Mouse (Mus musculus): ENCODE measurements around the gene Gm11541. TPM values are rescaled to one million over a fixed set of nuclear protein-coding genes. Genes with fewer than 3 reads are reported as not detected.

Gene Gm11541
- not detected for total RNA-seq (2021)
- long read RNA-seq, experiment 1 = 0 reads
- long read RNA-seq, experiment 2 = 0 reads

DNA sequence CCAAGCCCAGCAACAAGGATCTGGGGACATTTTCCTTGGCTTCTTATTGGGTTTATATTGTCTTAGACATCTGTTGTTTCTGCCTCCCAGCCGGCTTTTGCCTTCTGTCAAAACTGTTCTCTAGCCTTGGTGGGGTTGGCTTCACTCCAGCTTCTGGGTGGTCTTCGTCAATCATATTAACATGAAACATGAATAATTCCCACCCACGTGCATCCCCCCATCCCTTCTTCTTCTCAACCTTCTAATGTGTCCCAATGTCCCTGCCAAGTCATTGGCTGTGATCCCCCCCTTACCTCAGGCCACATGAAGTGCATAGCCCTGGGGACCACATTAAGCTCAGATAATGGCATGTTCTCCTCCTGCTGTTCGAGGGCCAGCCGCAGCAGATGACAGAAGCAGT lies at the start of gene Gm11541:
Gene Gm11541, minus strand, starts transcription at position 28 of the 400 bp plus-strand sequence.
- DNase-seq (ENCODE audit: low spot score in 2 of 2) = no peak
- TF ChIP-seq CTCF (conservative IDR thresholded peaks at IDR 0.05) = no peak
- Histone ChIP-seq H3K27ac (no peak within 1 kb of the TSS), H3K4me3 (no peak within 1 kb of the TSS)

DNA sequence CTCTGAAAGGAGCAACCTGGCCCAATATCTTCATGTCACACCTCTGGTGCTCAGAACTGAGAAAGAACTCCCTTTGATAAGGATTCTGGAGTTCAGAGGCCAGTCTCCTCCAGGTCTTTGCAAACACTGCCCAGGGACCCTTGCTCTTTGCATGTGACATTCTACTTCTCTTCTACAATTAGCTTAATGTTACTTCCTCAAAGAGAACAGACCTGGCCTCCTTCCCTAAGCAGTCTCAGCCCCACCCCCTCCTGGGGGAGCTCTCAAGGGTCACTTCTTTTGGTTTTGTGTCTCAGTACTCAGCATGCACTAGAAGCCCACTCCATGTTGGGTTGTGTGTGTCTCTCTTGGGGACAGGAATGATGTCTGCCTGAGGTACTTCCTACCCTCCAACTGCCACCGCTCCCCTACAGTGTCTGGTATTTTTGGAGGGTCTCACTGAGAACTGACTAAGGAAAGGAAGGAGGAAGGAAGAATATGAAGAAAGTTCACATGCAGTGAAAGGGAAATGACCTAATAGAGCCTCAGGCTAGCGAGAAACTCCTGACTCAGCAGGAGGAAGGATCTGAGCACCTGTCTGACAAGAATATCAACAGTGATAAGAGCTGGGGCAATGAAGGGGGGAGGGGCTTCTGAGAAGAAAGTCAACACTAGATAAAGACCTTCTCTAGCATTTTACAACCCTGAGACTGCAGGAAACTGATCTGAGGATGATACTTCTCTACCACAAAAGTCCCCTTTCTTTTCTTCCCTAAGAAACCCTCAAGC lies 48.8 kb upstream of the Gm11541 start:
- Histone ChIP-seq H3K27ac (no peak overlapping the region), H3K4me3 (no peak overlapping the region)
- TF ChIP-seq CTCF (conservative IDR thresholded peaks at IDR 0.05) = no peak
- DNase-seq (ENCODE audit: low spot score in 2 of 2) = no peak

DNA sequence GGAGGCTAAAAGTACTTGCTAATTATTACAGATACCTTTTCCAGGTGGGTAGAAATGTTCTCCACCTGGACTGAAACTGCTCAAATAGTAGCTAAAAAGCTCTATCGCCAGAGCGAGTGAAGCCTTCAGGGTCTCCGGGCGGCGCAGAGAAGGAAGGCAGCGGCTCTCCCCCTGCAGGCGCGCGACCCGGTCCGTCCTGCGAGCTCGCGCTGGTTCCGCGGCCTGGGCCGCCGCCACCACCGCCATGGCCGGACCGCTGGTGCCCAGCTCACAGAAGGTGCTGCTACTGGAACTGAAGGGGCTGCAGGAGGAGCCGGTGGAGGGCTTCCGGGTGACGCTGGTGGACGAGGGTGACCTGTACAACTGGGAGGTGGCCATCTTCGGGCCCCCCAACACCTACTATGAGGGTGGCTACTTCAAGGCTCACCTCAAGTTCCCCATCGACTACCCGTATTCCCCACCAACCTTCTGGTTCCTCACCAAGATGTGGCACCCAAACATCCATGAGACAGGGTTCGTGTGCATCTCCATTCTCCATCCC lies 37.5 kb upstream of the Gm11541 start, which contains the start of gene Cdc34b:
Gene Cdc34b, plus strand, starts transcription at position 51 of the 541 bp plus-strand sequence.
- DNase-seq (ENCODE audit: low spot score in 2 of 2) = no peak
- Histone ChIP-seq H3K4me3 (no peak within 1 kb of the TSS), H3K27ac (no peak within 1 kb of the TSS)
- TF ChIP-seq CTCF (conservative IDR thresholded peaks at IDR 0.05) = no peak

DNA sequence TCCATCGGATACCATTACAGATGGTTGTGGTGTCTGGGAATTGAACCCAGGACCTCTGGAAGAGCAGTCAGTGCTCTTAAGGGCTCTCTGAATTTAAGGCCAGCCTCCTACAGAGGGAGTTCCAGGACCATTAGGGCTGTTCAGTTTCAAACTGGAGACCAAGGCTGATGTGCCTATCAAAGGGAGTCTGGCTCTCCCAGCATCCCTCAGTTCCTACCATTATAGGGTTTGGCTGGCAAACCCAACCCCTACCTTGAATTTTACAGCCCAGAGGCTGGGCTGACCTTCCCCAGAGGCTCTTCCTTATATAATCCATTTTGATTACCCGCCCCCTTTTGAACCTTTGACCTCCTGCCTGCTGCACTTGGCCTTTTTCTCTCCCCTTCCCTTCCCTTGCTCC lies 31.4 kb upstream of the Gm11541 start:
- H3K4me3 ChIP-seq = no peak overlapping the region
- DNase-seq (ENCODE audit: low spot score in 2 of 2) = no peak

DNA sequence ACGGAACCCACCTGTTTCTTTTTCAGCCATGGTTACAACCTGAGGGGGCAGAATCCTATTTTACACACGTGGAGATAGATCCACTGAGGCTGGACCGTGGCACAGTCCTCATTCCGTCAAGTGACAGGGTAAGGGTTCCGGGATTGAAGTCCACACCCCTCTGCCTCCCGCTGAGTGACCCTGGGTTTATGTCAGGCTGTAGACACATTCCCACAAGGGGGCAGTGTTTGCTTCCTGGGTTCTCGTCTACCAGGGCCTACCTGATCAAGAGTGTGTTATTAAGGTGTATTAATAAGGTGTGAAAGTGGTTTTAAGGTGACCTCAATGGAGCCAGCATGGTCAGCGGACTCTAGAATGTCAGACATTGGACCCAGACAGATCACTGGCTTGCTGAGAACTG lies 28.5 kb upstream of the Gm11541 start:
- peak; percentile 70 for TF ChIP-seq CTCF (conservative IDR thresholded peaks at IDR 0.05)
- Histone ChIP-seq H3K4me3 (no peak overlapping the region), H3K27ac (no peak overlapping the region)
- peak; percentile 3 to 29 for DNase-seq (ENCODE audit: low spot score in 2 of 2)

More for the DNA sequence above, 31.4 kb upstream of the Gm11541 start:
- TF ChIP-seq CTCF (conservative IDR thresholded peaks at IDR 0.05) = no peak
- no peak overlapping the region for H3K27ac ChIP-seq

DNA sequence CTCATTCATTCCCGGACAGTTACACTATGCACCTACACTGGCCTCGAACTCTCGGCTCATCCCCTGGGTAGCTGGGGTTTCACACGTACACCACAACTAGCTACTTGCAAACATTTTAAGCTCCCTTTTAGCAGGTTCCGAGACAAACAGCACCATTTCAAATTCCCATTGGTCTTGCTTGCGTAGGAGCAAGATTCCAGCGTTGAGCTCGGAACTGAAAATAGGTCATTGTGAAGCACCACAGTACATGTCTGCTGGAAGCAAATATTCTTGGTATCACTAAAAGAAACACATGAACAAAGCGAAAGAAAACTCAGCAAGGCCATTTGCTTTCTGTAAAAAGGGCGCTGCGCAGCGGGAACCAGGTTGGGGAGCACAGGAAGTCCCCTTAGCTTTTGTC lies 26.9 kb upstream of the Gm11541 start:
- no peak for TF ChIP-seq CTCF (conservative IDR thresholded peaks at IDR 0.05)
- H3K27ac ChIP-seq = no peak overlapping the region
- H3K4me3 ChIP-seq = no peak overlapping the region
- no peak for DNase-seq (ENCODE audit: low spot score in 2 of 2)

DNA sequence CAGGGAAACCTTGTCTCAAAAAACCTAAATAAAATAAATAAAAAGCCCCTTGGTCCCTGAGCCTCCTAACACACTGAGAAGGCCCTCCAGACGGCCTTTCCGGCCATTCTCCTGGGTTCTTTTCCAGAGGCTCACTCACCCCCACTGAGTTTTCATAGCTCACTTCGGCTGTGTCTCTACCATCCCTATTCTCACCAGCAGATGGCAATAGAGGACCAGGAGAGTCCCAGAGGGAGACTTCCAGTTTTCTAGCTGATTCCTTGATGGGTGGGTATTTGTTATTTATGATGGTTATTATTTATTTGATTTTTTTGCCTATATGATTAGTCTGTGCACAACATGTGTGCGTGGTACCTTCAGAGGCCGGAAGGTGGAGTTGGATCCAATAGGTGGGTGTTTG lies 26.0 kb upstream of the Gm11541 start:
- peak; percentile 92 for TF ChIP-seq CTCF (conservative IDR thresholded peaks at IDR 0.05)
- peak; percentile 51 to 80 for DNase-seq (ENCODE audit: low spot score in 2 of 2)
- H3K4me3 ChIP-seq = no peak overlapping the region
- H3K27ac ChIP-seq = no peak overlapping the region

DNA sequence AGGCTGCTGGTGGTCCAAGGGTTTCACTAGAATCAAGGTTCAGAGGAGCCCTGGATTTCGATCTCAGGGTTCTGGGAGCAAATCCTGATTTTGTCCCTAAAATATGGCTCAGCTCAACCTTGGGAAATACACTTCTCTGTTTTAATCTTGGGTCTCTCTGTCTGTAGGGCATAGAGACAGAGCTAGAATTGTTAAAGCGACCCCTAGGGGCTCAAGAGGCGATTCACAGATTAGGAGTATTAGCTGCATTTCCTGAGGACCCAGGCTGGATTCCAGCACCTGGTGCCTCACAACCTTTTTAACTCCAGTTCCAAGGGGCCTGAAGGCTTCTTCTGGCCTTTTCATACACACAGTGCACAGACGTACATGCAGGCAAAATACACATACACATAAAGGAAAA lies 25.3 kb upstream of the Gm11541 start:
- peak; percentile 61 for TF ChIP-seq CTCF (conservative IDR thresholded peaks at IDR 0.05)
- DNase-seq (ENCODE audit: low spot score in 2 of 2) = no peak
- H3K27ac ChIP-seq = no peak overlapping the region
- no peak overlapping the region for H3K4me3 ChIP-seq

DNA sequence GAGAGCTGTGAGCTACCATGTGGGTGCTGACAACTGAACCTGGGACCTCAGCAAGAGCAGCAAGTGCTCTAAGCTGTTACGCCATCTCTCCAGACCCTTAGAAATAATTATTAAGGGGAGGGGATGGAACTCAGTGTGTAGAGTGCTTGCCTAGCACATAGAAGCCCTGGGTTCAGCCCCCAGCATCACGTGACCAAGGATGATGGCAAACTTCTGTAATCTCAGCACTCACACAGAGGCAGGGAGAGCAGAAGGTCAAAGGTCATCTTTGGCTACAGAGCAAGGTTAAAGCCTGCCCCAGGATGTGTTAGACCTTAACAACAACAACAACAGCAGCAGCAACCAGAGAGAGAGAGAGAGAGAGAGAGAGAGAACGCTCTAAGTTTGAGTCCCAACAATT lies 24.2 kb upstream of the Gm11541 start:
- Histone ChIP-seq H3K27ac (no peak overlapping the region), H3K4me3 (no peak overlapping the region)
- DNase-seq (ENCODE audit: low spot score in 2 of 2) = no peak
- TF ChIP-seq CTCF (conservative IDR thresholded peaks at IDR 0.05) = no peak

DNA sequence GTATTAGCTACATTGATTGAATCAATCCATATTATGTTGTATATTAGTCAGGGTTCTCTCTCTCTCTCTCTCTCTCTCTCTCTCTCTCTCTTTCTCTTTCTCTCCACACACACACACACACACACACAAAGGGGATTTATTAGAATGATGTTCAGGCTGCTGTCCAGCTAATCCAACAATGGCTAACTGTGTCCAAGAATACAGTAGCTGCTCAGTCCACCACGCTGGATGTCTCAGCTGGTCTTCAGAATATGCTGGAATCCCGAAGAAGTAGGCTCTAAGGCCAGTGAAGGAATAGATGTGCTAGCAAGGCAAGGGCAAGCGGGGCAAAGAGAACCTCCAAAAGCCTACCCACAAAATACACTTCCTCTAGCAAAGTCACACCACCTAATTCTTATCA lies 23.0 kb upstream of the Gm11541 start:
- H3K27ac ChIP-seq = peak overlapping the region; percentile 55; the same call in 1 of the 2 replicates
- peak in 1 of 2 experiments; percentile 4 for DNase-seq (ENCODE audit: low spot score in 2 of 2)

DNA sequence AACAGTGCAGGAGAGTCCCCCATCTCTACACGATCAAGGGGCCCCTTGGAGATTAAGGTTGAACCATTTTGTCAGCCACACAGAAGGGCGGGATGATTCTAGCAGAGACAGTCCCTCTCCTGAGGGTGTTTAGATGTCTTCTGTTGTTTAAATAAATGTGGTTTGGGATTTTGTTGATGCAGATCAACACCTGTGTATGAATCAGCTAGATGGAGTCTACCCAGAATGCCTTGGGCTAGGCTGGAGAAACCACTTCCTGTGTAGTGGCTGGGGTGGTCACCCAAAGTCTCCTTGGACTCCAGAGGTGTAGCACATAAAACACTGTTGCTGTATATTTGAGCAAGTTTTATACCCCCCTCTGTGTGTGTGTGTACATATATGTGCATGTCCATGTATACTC lies 14.9 kb upstream of the Gm11541 start:
- H3K27ac ChIP-seq = no peak overlapping the region
- no peak for DNase-seq (ENCODE audit: low spot score in 2 of 2)
- no peak overlapping the region for H3K4me3 ChIP-seq
- TF ChIP-seq CTCF (conservative IDR thresholded peaks at IDR 0.05) = no peak

More for the DNA sequence above, 23.0 kb upstream of the Gm11541 start:
- TF ChIP-seq CTCF (conservative IDR thresholded peaks at IDR 0.05) = no peak
- H3K4me3 ChIP-seq = no peak overlapping the region

DNA sequence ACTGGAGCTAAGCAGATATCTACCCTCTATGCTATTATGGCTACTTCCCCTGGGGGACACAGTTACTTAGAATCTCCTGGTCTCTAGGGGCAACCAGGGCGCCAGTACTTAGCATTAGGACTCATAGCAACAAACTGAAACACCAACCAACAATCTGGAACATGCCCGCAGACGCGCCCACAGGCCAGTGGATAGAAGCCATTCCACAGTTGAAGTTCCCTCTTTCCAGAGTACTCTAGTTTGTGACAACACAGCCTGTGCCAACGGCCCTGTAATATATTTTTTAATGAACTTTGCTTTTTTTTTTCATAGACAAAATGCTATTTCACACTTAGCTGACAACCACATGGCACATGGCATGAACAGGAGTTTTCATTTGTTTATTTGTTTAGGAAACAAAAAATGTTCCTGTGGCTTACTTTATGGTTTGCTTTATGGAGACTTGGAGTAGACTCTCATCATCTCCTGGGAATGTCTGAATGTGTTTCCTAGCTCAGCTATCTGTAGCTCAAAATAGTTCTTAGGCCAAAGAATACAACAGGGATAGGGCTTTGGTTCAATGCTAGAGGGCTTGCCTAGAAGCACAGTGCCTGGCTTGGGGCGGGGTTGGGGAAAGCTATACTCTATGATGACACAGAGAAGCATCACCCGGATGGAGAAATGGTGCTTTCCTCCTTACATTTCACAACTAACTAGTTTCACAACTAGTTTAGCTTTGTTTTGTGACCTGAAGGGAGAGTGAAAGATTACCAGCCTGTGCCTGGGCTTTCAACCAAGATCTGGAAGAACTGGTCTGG lies 14.0 kb upstream of the Gm11541 start:
- DNase-seq (ENCODE audit: low spot score in 2 of 2) = no peak
- no peak overlapping the region for H3K27ac ChIP-seq
- no peak overlapping the region for H3K4me3 ChIP-seq
- no peak for TF ChIP-seq CTCF (conservative IDR thresholded peaks at IDR 0.05)

DNA sequence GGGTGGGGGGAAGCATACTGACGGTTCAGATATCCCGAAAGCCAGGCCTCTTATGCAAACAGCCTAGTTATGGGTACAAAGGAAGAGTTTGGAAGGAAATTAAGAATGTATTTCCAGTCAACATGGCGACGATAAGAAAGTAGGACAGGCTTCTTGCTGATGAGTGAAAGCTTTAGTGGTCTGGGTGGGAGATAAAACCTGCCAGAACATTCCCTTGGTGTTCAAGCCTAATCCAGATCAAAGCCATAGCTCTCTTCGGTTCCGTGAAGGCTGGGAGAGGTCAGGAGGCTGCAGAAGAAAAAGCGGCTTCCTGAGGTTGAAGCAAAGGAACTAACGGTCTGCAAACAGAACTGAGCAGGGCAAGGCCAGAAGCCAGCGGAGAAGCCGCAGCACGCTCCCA lies 12.9 kb upstream of the Gm11541 start:
- Histone ChIP-seq H3K27ac (no peak overlapping the region), H3K4me3 (no peak overlapping the region)
- no peak for DNase-seq (ENCODE audit: low spot score in 2 of 2)
- TF ChIP-seq CTCF (conservative IDR thresholded peaks at IDR 0.05) = no peak

Measured in layer of hippocampus, adult 2 months (tissue).